Mouse (Mus musculus): Measurements from ENCODE around the gene Gm10181. TPM values are rescaled to one million over a fixed set of nuclear protein-coding genes. Genes with fewer than 3 reads are reported as not detected.

Gm10181 gene
- not detected for polyA plus RNA-seq (2014; fragmentation: Illumina TruSeq; extraction: RNeasy Lipid Tissue Mini Kit (QIAGEN cat#74804); ENCODE audit: low read depth, low replicate concordance)

GRCm38 (mm10) chr9:25089122-25089521, at the start of gene Gm10181:
Gene Gm10181, plus strand, starts transcription at chr9:25089422.

Other genes with a start within 250 kb of the Gm10181 start
- 67.4 TPM for gene Herpud2, start 62.4 kb downstream of the Gm10181 start, polyA plus RNA-seq (2014; fragmentation: Illumina TruSeq; extraction: RNeasy Lipid Tissue Mini Kit (QIAGEN cat#74804); ENCODE audit: low read depth, low replicate concordance)
- gene Sept7, start 163.0 kb downstream of the Gm10181 start, polyA plus RNA-seq (2014; fragmentation: Illumina TruSeq; extraction: RNeasy Lipid Tissue Mini Kit (QIAGEN cat#74804); ENCODE audit: low read depth, low replicate concordance), result 550 TPM

All from sigmoid colon, adult 10 weeks (tissue).